Mouse (Mus musculus) heart, postnatal 0 days (tissue): ENCODE measurements around the gene Acvr2a.

Experiments used
- CTCF ChIP-seq: IDR thresholded peaks from 2 replicates; pipeline ENCODE4 v1.5.1; 2016; ENCODE audit warnings: antibody characterized with exemption, control low read depth, low read depth
- EP300 ChIP-seq: IDR thresholded peaks from 2 replicates; pipeline ENCODE4 v1.6.1; 2016; ENCODE audit warnings: antibody characterized with exemption, low read depth

- TF ChIP-seq CTCF: no peak
- TF ChIP-seq EP300: no peak
Observed at GRCm38 (mm10) chr2:48766513-48766912, 47.4 kb upstream of the Acvr2a start.
